Mouse (Mus musculus) fibroblast of lung, adult 2 months (primary cell): Measurements from ENCODE around the gene Ogdhl.

Experiments used
- DNase-seq: peaks from one replicate; pipeline ENCODE4 v3.0.0-alpha.2; 2011; ENCODE audit warnings: low read depth

The Ogdhl gene

GRCm38 (mm10) chr14:32380099-32380480 lies 58.3 kb downstream of the Ogdhl start:
- no peak for DNase-seq

GRCm38 (mm10) chr14:32381066-32381465 lies 59.2 kb downstream of the Ogdhl start:
- DNase-seq: no peak

GRCm38 (mm10) chr14:32381619-32382018 lies 59.8 kb downstream of the Ogdhl start:
- no peak for DNase-seq

GRCm38 (mm10) chr14:32388196-32388595 lies 66.4 kb downstream of the Ogdhl start, which contains the start of gene 1700024G13Rik:
Gene 1700024G13Rik (minus strand): TSS chr14:32388391.
- DNase-seq: no peak
